Mouse (Mus musculus): ENCODE results near the gene Med27. TPM values are rescaled to one million over a fixed set of nuclear protein-coding genes. Genes with fewer than 3 reads are reported as not detected.

Med27 gene
- polyA plus RNA-seq, 1 experiment from 2014 or later = 13.0 TPM

- TF ChIP-seq EP300 (IDR thresholded peaks at IDR 0.05; ENCODE audit: low read depth) (no peak), CTCF (IDR thresholded peaks at IDR 0.05; ENCODE audit: low read depth) (no peak)
- no peak overlapping the region for H3K4me2 ChIP-seq (ENCODE audit: low read depth, low read length)
- ATAC-seq = no peak
- no peaks in the 10 kb centered on the region for H3K9me3 ChIP-seq (ENCODE audit: low read length)
- no peaks in the 10 kb centered on the region for H3K27me3 ChIP-seq (ENCODE audit: insufficient read depth, low read length)
- WGBS (ENCODE audit: insufficient replicate concordance) = 68% methylated on average over 5 of the region's 5 CpGs
- H3K4me1 ChIP-seq (ENCODE audit: insufficient read depth) = no peaks in the 10 kb centered on the region
- H3K36me3 ChIP-seq (replicated peaks; ENCODE audit: insufficient read depth, low read length) = no peaks in the 10 kb centered on the region
- H3K9ac ChIP-seq (replicated peaks) = no peak overlapping the region
- no peak for DNase-seq
- no peak overlapping the region for H3K4me3 ChIP-seq (ENCODE audit: low read depth, low read length)
- H3K27ac ChIP-seq (ENCODE audit: low read depth) = no peak overlapping the region
Measured at GRCm38 (mm10) chr2:29572811-29573427, 226.3 kb downstream of the Med27 start.

- TF ChIP-seq CTCF (IDR thresholded peaks at IDR 0.05; ENCODE audit: low read depth) (no peak), EP300 (IDR thresholded peaks at IDR 0.05; ENCODE audit: low read depth) (no peak)
- Histone ChIP-seq H3K9ac (replicated peaks) (no peak overlapping the region), H3K9me3 (ENCODE audit: low read length) (no peaks in the 10 kb centered on the region), H3K27ac (ENCODE audit: low read depth) (no peak overlapping the region), H3K4me1 (ENCODE audit: insufficient read depth) (no peaks in the 10 kb centered on the region), H3K27me3 (ENCODE audit: insufficient read depth, low read length) (no peaks in the 10 kb centered on the region), H3K36me3 (replicated peaks; ENCODE audit: insufficient read depth, low read length) (no peaks in the 10 kb centered on the region), H3K4me3 (ENCODE audit: low read depth, low read length) (no peak overlapping the region), H3K4me2 (ENCODE audit: low read depth, low read length) (no peak overlapping the region)
- DNase-seq = peak; percentile 76
- 5% methylated on average over 5 of the region's 5 CpGs for WGBS (ENCODE audit: insufficient replicate concordance)
- ATAC-seq = no peak
Measured at GRCm38 (mm10) chr2:29573591-29573990, 227.0 kb downstream of the Med27 start.

- H3K4me3 ChIP-seq (ENCODE audit: low read depth, low read length) = no peak overlapping the region
- WGBS (ENCODE audit: insufficient replicate concordance) = 53% methylated on average over 11 of the region's 11 CpGs
- no peak for TF ChIP-seq EP300 (IDR thresholded peaks at IDR 0.05; ENCODE audit: low read depth)
- TF ChIP-seq CTCF (IDR thresholded peaks at IDR 0.05; ENCODE audit: low read depth) = no peak
- no peak overlapping the region for H3K4me2 ChIP-seq (ENCODE audit: low read depth, low read length)
- ATAC-seq (no peak), DNase-seq (no peak)
- H3K27me3 ChIP-seq (ENCODE audit: insufficient read depth, low read length) = no peaks in the 10 kb centered on the region
- no peaks in the 10 kb centered on the region for H3K36me3 ChIP-seq (replicated peaks; ENCODE audit: insufficient read depth, low read length)
- no peaks in the 10 kb centered on the region for H3K4me1 ChIP-seq (ENCODE audit: insufficient read depth)
- no peaks in the 10 kb centered on the region for H3K9me3 ChIP-seq (ENCODE audit: low read length)
- no peak overlapping the region for H3K9ac ChIP-seq (replicated peaks)
- no peak overlapping the region for H3K27ac ChIP-seq (ENCODE audit: low read depth)
Measured at GRCm38 (mm10) chr2:29574187-29574586, 227.6 kb downstream of the Med27 start.

Small RNA genes within 50 kb of the gene (microRNA-seq; reads per million reads assigned to microRNA genes)
- not detected for gene Mir133c

Other genes starting within 250 kb of the Med27 start
- gene Setx, start 222.6 kb upstream of the Med27 start, polyA plus RNA-seq (2015; fragmentation: Nextera tagmentation; extraction: Ambion mirVana) = 2.6 and 3.3 TPM in 2 replicates
- gene Ntng2, start 93.8 kb upstream of the Med27 start, polyA plus RNA-seq (2015; fragmentation: Nextera tagmentation; extraction: Ambion mirVana) = 0.27 and 0.38 TPM in 2 replicates